10 mouse cellular contexts compared by ENCODE assay signal in the genomic region with DNA sequence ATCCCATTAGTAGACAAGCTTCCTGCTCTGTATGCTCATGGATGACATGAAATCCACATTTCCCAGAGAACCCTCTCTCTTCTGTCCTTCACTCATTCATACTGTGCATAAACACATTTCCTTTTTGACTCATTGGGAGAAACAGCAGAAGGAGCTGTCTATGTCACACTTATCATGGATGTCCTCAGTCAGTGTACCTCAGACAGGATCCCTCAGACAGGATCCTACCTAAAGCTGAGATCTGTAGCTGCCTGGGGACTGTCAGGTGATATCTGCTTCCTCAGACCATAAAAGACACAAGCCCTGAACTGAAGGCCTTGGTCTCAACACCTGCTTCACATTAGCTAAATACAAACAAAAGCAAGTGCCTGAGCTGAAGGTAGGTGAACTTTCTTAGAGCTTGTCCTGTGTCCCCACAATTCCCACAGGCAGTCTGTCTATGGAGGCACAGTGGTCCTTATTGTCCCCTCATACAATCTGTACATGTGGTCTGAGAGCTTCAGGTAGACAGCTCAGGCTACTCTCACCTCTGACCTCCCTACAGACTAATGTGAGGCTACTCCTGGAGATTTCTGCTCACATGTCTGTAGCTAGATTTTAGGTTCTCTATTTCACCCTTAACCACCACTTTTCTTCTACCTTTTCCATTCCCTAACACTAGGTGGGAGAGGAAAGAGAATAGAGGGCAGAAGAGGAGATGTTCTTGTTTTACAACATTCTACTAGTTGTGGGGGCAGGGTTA. TPM values are rescaled to one million over a fixed set of nuclear protein-coding genes. Genes with fewer than 3 reads are reported as not detected.
DNase-seq lines count a peak whose midpoint lies in the region; ATAC-seq lines count a peak whose summit lies in the region.
"Had no signal": no experiment of that assay in that cellular context is flagged by ENCODE, and none has a peak within 500 bp of the region (broad histone marks: within the 10 kb centered on the region; RNA-seq: fewer than 3 reads in every experiment).

No protein-coding gene starts in this region.

- no peak overlapping the region for H3K9ac ChIP-seq in kidney, embryonic 14.5 days (ENCODE audit: low read depth, low read length)
- H3K9ac ChIP-seq in hindbrain, embryonic 16.5 days (ENCODE audit: low read depth, low read length): no peak overlapping the region
- H3K9ac ChIP-seq in neural tube, embryonic 13.5 days: no peak overlapping the region

- no peaks in the 10 kb centered on the region for H3K27me3 ChIP-seq in kidney, embryonic 14.5 days (ENCODE audit: control insufficient read depth, insufficient read depth, low read length)
- H3K27me3 ChIP-seq in hindbrain, embryonic 16.5 days (replicated peaks; ENCODE audit: control insufficient read depth, insufficient read depth, low read length): no peaks in the 10 kb centered on the region
- no peaks in the 10 kb centered on the region for H3K27me3 ChIP-seq in neural tube, embryonic 13.5 days
- H3K27me3 ChIP-seq: Patski had no signal

- DNase-seq in kidney, postnatal 36 days: no peak
- peak; percentile 35 for DNase-seq in embryo, embryonic 10 days (ENCODE audit: low spot score)
- no peak for DNase-seq in urinary bladder, postnatal 14 days (ENCODE audit: low spot score)
- no peak for DNase-seq in lung, postnatal 36 days
- no peak for DNase-seq in adrenal gland, postnatal 25 days

- H3K36me3 ChIP-seq in kidney, embryonic 14.5 days (ENCODE audit: control insufficient read depth, insufficient read depth, low read length): no peaks in the 10 kb centered on the region
- no peaks in the 10 kb centered on the region for H3K36me3 ChIP-seq in hindbrain, embryonic 16.5 days (ENCODE audit: control insufficient read depth, insufficient read depth, low read length)
- H3K36me3 ChIP-seq in neural tube, embryonic 13.5 days: no peaks in the 10 kb centered on the region

- H3K4me3 ChIP-seq in kidney, embryonic 14.5 days (ENCODE audit: low read length): no peak overlapping the region
- H3K4me3 ChIP-seq in hindbrain, embryonic 16.5 days (ENCODE audit: low read length): no peak overlapping the region
- no peak overlapping the region for H3K4me3 ChIP-seq in neural tube, embryonic 13.5 days

- H3K4me1 ChIP-seq in kidney, embryonic 14.5 days (ENCODE audit: control insufficient read depth, insufficient read depth, low read length): no peaks in the 10 kb centered on the region
- no peaks in the 10 kb centered on the region for H3K4me1 ChIP-seq in hindbrain, embryonic 16.5 days (ENCODE audit: control insufficient read depth, insufficient read depth, low read depth, low read length)
- H3K4me1 ChIP-seq in neural tube, embryonic 13.5 days (replicated peaks): no peaks in the 10 kb centered on the region

- H3K9me3 ChIP-seq in kidney, embryonic 14.5 days (ENCODE audit: control insufficient read depth, low read length): 0 out of 2 replicates have a peak, but pooled peaks cover 2% of the 10 kb centered on the region
- H3K9me3 ChIP-seq in hindbrain, embryonic 16.5 days (ENCODE audit: control insufficient read depth, low read length): no peaks in the 10 kb centered on the region
- 0 out of 2 replicates have a peak, but pooled peaks cover 2% of the 10 kb centered on the region for H3K9me3 ChIP-seq in neural tube, embryonic 13.5 days

- H3K4me2 ChIP-seq in kidney, embryonic 14.5 days (replicated peaks; ENCODE audit: low read depth, low read length): no peak overlapping the region
- no peak overlapping the region for H3K4me2 ChIP-seq in hindbrain, embryonic 16.5 days (ENCODE audit: low read length)
- H3K4me2 ChIP-seq in neural tube, embryonic 13.5 days: no peak overlapping the region

- H3K27ac ChIP-seq in kidney, embryonic 14.5 days (ENCODE audit: low read depth, low read length): no peak overlapping the region
- no peak overlapping the region for H3K27ac ChIP-seq in hindbrain, embryonic 16.5 days (ENCODE audit: low read depth, low read length)
- H3K27ac ChIP-seq in neural tube, embryonic 13.5 days (replicated peaks): no peak overlapping the region

- ATAC-seq in kidney, embryonic 14.5 days (ENCODE audit: low FRiP score, low TSS enrichment): 0 out of 2 replicates have a peak, but pooled peaks have one; percentile 26
- ATAC-seq in hindbrain, embryonic 16.5 days: peak; percentile 41
- 0 out of 2 replicates have a peak, but pooled peaks have one; percentile 42 for ATAC-seq in neural tube, embryonic 13.5 days (ENCODE audit: low read depth)

RNA-seq across cellular contexts. Expression of a gene that starts 1.1 kb away (rescaled TPM):
- polyA plus RNA-seq in kidney, embryonic 14.5 days (2014; fragmentation: Nextera tagmentation; extraction: Ambion mirVana): not detected in 2 replicates
- polyA plus RNA-seq in hindbrain, embryonic 16.5 days (2015; fragmentation: Nextera tagmentation; extraction: Ambion mirVana): not detected in 2 replicates
- not detected in 2 replicates for polyA plus RNA-seq in neural tube, embryonic 13.5 days (2015; fragmentation: Nextera tagmentation; extraction: Ambion mirVana)
- not detected in 2 replicates for total RNA-seq in adrenal gland, postnatal 25 days (2021)
- total RNA-seq: gastrocnemius, postnatal 25 days had no signal
- polyA plus RNA-seq: Patski had no signal
